Mouse (Mus musculus) layer of hippocampus, adult 18-20 months (tissue): ENCODE results near the gene Met. TPM values are rescaled to one million over a fixed set of nuclear protein-coding genes. Genes with fewer than 3 reads are reported as not detected.
A peak's percentile ranks its signal among the peaks of the same experiment; 100 is the strongest.

ENCODE experiments used
- DNase-seq, 2 experiments: peaks; one replicate each; pipeline ENCODE4 v3.0.0; 2022; ENCODE audit warnings: low spot score in 2 of 2
- total RNA-seq, 2 experiments: library from RNA; stranded (reverse); gene quantifications; 2 replicates each; pipeline ENCODE4 v1.2.3; 2021

Met gene
- total RNA-seq, 2 experiments from 2014 or later: 1.7 to 3.2 TPM

DNA sequence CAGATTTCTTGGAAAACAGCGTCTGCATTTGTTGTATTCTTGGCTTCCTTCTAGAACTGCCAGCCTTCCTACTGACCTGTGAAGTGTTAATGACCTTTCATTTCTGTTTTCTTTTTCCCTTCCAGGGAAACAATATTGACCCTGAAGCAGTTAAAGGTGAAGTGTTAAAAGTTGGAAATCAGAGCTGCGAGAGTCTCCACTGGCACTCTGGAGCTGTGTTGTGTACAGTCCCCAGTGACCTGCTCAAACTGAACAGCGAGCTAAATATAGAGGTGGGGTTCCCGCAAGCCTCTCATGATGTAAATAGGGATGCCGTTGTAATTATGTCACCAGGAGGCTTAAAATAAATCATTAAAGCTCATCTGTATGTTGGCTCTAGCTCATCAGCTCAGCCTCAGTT lies 83.2 kb downstream of the Met start:
- no peak for DNase-seq

DNA sequence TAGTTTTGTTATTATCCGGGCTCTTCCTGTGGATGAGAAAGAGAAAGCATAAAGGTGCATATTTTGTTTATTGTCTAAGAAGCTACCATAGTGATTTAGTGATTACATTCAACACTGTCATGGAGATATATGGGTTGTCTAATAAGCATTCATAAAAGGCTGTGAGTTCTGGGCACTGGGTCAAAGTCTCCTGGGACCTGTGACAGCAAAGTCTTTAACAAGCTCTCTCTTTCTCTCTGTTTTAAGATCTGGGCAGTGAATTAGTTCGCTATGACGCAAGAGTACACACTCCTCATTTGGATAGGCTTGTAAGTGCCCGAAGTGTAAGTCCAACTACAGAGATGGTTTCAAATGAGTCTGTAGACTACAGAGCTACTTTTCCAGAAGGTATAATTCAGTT lies 85.2 kb downstream of the Met start:
- DNase-seq: peak in 1 of 2 experiments; percentile 19

DNA sequence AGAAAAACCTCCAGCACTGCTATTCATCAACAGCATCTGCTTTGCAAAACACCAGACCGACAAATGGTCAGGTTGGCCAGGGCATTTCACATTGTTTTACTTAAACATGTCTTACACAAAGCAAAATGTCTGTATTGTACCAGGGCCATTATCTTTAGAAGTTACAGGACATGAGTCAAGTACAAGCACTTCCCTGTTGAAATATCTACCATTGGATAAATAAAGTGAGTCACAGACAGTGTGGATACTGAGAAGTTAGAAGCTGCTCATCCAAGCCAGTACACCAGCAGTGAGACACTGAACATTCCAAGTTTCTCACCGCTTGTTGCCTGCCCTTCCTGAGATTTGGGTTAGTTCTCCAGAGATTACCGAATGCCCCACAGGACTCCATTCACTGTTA lies 86.0 kb downstream of the Met start:
- no peak for DNase-seq

DNA sequence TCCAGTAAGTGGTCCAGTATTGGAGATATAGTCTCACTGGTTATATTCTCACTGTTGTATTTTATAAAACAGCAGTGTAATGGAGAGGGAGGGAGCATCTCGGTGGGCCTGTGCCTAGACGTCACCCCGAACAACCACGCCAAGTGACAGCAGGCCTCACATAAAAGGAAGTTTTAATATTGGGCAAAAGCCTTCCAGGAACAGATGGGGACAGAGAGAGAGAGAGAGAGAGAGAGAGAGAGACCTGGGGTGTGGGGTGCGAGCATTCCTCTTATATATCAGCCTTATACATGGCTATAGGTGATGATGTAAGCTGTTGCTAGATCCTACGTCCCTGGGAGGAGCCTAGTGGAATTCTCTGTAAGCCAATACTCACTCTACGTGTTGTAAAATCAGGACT lies 90.7 kb downstream of the Met start:
- no peak for DNase-seq

DNA sequence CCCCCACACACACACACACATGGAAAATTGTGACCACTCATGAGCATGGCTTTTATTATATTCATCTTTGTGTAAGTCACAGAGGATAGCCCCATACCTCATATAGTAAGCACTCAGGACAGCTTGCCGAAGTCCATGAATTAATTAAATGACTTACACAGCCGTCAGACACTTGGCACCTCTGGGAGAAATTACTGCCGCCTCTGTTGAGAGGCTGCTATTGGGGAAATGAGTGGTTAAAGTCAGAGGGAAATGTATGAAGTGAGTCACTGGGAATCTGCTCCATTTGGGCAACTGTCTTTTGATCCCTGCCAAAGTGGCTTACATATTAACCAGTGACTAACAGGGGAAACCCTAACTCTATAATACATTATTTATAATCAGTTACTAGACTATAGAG lies 91.2 kb downstream of the Met start:
- peak in 1 of 2 experiments; percentile 8 for DNase-seq

DNA sequence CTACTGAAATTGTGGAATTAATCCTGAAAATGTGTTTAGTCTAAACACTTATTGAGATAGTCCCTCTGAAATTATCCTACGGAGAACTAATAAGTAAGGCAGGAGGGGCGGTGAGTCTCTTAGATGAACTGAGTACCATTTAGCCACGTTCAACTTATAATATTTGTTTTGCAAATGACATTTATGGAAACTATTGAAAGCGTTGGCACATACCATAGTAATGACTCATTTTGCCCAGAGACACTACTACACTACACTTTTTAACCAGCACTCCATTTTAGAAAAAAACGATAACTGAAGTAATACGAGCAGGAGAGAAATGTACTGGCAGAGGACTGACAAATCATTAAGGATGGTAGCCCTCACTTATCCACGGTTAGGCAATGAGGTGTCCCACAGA lies 92.1 kb downstream of the Met start:
- DNase-seq: no peak

DNA sequence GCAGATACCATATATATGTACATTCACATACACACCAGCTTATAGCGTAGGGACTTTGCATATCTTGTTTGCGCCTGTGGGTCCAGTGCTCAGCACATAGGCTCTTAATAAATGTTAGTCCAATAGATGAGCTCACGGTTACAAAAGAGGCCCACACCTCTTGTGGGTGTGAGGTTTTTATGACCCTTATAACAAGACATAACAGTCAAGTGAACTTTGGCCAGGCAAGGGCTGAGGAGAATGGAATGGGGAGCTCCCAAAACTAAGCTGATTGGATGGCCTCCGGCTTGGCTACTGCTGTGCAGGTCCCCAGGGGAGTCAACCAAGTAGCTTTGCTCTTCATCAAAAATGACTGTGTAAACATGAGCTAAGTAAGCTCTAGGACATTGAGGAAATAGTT lies 96.1 kb downstream of the Met start:
- no peak for DNase-seq

DNA sequence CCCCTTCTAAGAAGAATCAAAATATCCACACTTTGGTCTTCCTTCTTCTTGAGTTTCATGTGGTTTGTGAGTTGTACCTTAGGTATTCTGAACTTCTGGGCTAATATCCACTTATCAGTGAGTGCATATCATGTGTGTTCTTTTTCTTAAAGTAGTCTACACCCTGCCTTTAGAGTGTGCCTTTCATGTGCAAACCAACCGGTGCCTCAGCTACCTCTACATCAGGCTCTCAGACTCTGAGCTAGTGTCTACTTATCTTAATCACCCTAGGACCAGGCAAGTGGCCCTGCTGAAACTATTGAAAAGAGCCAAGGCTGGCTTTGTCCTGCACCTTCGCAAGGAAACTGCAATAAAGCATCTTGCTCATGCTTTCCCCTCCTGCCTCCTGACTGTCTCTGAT lies 97.7 kb downstream of the Met start:
- no peak for DNase-seq

DNA sequence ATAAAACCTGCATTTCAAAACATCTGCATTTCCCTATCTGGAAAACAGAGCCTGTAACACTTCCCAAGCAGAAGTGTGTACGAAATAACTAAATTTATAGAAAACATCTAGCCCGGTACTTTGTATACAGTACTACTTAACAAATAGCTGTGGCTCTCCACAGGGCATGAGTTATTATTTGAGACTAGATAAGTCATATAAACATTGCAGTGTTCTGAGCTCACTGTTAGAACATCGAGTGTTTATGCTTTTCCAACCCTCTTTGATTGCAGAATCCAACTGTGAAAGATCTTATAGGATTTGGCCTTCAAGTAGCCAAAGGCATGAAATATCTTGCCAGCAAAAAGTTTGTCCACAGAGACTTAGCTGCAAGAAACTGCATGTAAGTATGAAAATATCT lies 98.3 kb downstream of the Met start:
- no peak for DNase-seq

DNA sequence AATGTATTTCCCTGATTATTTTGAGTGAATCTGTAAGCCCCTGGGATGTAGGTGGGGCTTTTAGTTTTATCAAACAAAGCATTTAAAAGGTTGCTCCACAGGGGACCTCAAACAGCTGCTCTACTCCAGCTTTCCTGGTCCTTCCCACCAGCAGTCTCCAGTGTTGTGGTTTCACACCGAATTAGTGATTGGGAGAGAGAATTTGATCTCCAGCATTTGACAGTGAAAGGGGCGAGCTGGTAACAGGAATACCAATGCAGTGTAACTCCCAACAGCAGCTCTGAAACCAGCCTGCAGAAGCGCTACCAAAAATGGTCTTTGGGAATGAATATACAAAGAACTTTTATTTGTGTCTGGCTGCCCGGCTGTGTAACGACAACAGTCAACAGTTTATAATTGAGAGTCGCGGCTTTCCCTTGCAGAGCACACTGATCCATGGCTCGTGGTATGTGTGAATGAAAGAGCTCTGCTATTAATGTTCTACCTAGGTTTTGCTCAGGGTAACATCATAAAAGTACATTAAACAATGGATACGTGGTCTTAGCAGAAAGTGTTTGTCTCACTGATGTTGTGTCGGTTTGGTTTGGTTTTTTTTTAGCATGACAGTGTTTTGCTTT lies 99.0 kb downstream of the Met start:
- no peak for DNase-seq

DNA sequence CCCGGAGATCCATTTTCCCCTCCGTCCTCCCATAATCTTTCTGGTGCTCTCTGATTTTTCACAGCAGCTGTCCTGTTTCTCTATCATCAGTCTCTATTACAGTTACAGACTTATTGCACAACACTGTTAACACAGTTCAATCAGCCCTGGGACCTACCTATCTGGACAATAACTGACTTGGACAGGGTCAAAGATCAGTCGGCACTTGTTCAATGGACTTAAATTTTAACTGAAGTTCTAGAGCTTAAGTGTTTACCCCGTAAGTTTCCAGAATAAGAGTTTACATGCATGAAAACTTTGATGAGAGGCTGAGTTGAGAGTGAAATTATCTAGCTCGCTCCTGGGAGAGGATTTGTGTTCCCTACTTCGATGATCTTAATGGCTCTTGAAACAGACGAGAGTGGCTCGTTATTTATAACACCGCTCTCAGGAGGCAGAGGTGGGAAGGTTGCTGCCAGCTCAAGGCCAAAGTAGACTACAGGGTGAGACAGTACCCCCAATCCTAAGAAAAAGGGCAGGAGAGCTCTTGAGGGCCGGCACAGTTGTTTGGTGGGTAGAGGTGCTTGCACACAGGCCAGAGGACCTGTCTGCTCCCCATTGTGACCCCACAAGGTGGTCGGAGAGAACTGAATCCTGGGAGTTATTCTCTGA lies 105.2 kb downstream of the Met start:
- DNase-seq: no peak

DNA sequence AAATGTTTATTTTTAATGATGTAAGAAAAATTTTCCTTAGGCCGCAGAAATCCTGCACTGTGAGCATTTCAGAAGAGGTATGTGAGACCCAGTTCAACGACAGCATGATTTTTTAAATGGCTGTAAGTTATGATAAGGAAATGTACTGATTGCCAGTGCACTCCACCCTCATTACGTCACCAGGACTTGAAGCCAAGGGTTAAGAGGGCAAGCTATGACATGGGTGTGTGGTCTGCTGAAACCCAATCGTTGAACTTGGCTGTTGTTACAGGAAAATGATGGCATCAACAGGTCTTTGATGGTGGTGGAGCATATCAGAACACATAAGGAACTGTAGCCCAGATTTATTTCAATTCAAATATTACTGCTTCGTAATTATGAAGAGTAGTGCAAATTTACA lies 109.6 kb downstream of the Met start:
- DNase-seq: no peak

DNA sequence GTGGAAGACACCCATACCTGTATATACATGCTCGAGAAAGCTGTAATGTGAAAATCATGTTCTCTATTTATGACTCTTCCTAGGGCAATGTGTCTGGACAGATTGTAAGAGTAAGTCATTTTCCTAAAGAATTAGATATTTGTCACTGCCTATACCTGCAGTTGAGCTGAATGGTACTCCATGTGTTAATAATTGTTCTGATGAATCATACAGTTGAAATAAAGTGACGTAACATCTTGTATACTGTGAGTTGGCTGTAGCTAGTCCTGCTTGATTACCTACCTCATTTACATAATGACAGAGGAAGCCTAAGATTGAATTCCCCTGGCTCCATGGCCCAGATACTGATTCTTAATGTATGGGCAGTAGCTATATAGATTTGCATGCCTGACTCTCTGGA lies 110.1 kb downstream of the Met start:
- no peak for DNase-seq

DNA sequence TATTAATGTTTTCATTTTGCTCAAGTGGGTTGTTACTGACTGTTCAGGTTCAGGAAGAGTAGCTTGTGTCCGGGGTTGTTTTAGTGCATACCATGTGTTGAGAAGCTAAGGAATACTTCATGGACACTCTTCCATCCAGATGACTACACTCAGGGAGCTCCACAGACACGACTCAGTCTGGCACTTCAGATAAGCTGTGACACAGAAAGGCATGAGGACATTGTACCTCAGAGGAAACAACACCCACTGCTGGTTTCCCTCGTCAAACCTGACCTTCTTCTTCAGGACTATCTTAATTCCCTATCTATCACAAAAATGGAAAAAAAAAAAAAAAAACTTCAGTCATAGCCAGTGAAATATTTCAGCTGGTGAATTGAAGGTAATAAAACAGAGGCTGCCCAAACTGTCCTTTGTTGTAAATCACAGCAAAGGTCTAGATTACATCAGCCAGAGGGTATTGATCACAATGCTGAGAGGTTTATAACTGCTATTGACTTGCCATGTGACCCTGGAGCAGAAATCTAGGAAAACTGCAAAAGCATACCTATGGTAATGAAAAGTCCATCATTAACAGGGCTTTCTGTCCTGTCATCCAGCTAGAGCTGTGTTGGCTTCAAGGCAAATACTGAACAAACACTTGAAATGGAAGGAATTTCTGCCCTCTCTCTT lies 114.6 kb downstream of the Met start:
- DNase-seq: no peak

DNA sequence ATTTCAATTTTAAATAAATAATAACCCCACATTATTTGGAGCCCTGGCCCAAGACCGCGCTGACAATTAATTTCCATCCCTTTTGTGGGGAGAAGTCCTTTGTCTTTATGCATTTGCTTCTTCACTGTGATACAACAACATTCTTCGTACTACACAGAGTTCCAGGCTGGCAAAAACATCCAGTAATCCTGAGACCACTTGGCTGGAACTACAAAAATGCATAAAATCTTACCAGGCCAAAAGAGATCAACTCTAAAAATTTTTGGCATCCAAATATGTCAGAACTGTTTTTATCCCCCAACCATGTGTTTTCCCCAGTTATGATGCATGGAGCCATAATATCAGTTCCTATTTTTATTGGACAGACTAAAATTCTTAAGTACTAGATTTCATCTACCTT lies 116.7 kb downstream of the Met start:
- DNase-seq: no peak

DNA sequence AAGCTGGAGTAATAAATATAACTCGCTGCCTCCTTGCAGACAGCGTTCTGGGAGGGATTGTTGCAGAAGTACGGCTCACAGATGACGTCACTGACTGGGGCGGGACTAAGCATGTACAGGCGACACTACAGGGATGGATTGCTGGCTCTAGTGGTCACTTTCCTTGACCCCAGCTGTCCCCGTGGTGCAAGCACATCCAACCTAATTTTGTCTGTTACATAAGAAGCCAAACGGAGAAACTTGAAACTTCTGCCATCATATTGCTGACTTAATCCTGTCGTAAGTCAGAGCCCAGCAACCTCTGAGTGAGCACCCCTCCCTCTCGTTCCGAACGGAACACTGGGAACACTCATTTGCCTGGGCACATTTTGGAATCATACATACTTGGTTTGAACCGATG lies 120.4 kb downstream of the Met start:
- peak; percentile 2 to 53 for DNase-seq

DNA sequence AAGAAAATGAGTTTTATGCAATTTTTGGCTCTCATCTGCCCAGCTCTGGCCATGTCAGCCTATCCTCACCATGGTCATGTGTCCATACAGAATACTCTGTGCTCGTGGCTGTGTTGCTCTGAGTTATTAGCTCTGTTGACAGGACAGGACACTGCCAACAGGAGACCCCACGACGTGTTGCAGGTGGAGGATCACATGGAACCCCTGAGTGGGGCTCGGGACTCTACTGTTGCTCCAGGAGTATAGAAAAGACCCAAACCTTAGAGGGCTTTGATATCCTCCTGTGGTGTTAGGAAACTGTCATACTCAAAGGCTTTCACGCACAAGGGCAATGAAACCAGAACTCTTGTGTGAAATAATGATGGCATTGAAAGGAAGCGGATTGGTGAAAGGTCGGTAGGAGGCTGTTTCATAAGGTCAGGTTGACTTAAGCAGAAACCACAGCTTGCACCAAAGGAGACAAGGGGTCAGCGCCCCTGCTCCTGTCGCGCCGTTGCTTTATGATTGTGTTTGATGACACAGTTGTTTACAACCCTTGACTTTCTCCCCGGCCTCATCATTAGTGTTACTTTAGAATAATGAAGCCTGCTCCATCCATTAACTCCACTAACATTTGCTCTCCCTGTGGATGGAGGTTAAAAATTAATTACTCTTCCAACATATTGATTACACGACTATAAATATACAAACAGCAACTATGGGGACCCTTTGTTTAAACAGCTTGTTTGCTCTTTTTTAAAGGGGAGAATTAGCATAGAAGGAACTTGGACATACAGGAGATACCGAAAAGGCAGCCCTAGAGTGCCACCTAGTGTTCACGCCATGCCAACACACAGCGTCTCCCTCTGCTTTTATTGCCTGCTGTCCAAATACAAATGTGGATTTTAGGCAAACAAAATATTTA lies 125.7 kb downstream of the Met start:
- peak; percentile 53 to 88 for DNase-seq

DNA sequence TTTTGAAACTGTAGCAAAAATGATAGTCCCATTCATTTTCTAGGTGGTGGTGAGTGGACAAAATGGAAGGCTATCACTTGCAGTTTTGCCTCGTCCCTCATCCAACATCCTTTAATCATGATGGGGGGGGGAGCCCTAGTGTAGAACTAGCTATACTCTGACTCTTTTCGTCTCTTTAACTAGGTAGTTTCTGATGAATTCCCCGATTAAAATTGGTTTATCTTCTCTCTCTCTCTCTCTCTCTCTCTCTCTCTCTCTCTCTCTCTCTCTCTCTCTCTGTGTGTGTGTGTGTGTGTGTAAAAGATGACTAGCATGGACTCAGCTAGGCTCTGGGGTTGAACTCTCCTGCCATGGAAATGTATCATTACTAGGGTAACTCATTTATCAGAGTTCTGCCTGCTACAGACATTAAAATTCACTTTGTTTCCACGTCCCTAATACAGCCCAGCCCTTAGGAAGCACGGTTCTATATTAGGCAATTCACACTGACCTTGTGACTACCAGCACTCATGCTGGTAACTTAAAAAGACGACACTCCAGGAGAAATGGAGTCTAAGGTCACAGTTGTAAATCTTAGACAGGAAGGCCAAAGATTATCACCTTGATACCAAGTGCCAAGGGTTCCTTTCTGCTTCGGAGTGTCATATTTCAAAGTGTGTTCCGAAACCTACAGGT lies 126.5 kb downstream of the Met start:
- DNase-seq: no peak

DNA sequence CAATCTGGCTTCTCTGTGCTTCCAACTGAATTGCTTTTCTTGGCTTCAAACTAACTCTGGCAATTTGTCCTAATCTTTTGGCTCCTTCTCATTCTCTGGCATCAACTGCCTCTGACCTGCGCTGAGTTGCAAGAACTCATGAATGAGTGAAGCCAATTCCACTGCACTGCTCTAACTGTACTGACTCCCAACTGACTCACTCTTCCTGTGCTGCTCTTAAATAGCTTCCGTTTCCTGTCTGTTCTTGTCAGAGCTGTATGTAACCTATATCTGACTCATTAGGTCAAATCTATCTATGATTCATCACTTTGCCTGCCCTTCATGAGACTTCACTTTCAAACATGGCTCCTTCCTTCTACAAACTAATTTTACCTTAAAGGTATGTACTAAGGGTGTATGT lies 130.4 kb downstream of the Met start:
- no peak for DNase-seq

DNA sequence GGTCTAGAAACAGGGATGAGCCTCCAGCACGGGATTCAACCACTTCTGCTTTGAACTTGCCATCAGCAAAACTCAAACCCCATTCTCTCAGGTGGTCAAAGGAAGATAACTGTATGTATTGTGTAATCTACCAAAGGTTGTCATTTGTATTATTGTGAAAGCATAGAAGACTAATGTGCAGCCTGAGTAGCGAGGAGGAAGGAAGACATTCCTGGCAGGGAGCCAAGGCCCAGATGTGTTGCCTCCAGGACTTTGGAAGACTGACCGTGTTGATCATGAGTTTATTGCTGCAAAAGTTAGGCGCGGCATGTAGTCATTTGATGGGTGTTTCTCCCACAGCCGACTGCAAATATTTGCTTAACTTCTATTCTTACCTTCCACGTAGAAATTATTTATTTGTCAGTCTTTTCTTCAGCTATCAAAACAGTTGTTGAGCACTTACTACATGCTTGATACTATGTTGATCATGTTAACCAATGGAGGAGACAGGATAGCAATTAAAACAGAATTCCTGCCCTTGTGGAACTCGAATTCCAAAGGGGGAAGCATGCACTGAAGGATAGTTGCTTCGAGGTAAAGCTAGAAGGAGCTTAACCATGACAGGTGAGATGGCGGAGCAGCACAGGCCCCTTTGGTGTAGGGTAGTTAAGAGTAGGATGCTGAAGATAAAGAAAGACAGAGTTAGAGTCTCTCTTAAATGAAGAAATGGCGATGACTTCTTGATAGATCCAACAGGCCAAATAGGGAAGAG lies 132.3 kb downstream of the Met start:
- DNase-seq: no peak

DNA sequence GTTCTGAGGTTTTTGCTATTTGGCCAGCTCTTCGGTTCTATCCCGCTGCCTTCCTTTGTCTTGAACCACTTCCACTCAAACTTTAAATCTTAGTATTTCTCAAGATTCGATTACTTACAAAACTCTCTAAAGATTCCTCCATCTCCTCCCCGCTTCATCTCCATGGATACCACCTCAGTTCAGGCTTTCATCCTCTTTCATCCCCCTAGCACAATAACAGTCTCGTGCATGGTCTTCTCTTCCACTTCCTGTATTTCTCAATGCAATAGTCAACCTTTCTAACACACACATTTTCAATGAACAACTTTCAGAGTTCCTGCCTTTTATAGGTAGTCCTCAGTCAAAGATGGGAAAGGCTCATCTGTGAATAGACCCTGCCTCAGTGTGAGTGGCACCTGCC lies 135.8 kb downstream of the Met start:
- no peak for DNase-seq
